Mouse (Mus musculus): Measurements from ENCODE around the gene Tmem150b.

Tmem150b gene

GRCm38 (mm10) chr7:4725169-4725568, at the start of gene Tmem150b:
TSS of gene Tmem150b (minus strand) at chr7:4725249.
- no peak for DNase-seq

DNA sequence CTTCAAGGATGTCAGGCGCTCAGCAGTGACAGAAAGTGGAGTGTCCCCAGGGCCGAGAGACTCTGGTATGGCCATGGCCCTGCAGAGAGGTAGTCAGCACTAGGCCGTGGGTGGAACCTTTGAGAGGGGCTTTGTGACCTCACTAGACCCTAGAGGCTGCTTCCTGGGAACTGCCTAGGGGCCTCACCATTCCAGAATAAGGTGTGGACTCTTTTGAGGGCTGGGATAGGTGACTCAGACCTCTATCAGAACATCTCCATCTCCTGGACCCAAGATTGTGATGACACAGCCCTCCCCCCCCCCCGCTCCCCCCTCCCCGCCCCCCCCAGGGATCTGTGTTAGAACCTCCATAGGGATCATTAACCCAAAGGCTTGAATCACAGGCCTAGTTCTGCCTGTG, 46.2 kb upstream of the Tmem150b start, which contains the start of gene Fam71e2:
Gene Fam71e2 (minus strand): TSS at position 101 of the 400 bp plus-strand sequence.
- no peak for DNase-seq

DNA sequence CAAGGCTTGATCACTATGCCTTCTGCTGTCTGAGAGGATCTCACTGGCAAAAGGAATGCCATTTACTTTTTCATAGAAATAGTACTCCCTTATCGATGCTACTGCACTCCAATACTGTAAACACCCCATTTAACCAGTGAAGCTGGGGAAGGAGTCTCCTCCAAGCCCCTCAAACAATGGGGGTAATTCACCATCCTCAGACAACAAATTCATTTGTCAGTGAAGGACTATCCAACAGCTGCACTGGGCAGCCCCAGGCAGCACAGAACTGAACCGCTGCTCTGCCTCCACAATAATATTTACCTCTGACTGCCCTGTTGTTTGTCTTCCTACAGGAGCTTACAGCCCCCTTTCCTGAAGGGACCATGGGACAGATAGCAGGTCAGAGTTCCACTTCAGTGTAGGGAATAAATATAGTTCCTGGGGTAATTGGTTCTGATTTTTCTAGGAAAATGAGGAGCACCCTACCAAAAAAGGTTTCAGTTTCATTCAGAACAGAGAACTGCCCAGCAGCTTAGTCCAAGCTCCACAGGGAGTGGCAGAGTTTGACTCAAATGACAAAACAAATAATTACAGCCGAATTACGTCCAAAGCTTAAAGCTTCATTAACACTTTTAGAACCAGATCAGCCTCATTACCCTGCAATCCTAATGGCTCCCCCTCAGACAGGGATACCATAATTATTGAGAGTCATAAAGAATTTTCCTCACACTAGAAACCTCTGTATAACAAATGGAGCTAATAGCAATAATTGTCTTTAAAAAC, 40.1 kb upstream of the Tmem150b start:
- no peak for DNase-seq

- DNase-seq = no peak
Measured at GRCm38 (mm10) chr7:4759670-4760069, 34.6 kb upstream of the Tmem150b start.

- DNase-seq = peak; percentile 94
Measured at GRCm38 (mm10) chr7:4752821-4753570, 27.9 kb upstream of the Tmem150b start, which contains the start of gene Cox6b2. TSS of gene Cox6b2 (minus strand) at chr7:4753094.

DNA sequence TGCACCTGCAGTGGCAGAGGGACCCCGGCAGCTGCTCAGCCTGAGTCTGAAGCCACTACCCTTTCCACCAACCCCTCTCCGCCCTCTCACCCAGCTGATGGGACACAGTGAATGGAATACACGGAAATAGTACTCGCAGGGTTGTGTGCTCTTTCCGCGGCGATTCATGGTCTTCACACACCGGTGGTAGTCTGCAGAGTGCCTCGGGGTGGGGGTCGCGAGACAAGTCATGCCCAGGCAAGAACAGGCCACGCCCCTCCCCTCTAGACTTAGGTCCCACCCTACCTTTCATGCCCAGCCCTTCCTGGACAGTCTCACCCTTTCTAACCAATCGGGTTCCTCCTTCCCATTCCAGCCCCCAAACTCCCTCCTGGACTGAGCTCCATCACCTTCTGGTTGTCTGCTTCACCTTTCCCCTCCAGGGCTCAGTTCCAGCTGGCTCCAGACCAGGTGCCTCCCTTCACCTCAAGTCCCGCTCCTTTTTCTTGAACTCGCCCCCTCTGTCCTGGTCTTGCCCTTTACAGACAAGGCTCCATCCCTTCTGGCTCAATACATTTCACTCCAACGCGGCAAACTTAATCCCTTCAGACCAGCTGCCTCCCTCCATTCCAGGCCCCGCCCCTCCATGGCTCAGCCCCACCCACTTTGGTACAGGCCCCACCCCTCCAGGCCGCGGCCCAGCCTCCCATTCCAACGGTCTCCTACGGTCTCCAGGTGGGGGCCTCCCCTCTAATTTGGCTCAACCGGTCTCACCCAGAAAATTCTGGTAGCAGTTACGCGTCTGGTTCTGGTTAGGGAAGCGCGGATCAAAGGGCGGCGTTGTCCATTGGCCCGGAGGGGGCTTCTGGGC, 27.1 kb upstream of the Tmem150b start:
- DNase-seq = peak; percentile 54

DNA sequence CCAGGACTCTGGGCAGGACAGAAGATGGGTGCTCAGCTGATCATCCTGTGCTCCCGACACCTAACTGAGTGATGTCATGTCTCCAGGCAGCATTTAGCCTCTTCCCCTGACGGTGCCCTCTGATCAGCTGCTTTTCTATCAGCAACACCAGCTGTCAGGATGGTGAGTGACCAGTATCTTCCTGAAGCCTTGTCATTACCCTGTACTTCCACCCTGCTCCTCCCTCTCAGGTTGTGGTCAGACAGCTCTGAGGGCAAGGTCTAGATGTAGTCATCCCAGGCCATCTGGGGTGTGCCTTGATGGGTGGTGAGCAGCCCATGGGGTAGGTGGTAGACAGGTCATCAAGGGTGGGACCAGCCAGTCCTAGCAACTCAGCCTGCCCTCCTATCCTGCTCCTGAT, 24.1 kb upstream of the Tmem150b start:
- no peak for DNase-seq

DNA sequence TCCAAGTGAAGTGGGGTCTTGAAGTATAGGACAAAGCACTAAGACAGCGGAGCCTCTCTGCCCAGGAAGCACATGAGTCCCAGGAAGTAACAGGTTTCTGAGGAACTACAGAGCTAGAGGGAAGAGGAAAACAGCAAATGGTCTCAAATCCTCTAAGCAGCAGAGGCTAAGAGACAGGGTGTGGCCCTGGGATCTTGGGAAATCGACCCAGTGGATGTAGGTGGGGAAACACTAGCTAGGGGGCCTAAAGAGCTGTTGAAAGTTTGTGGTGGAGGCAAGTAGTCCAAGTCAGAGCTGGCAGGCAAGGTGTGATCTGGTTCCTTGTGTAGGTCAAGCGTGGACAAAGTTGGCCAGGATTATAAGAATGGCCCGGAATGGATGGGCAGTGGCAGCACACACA, 23.3 kb upstream of the Tmem150b start:
- no peak for DNase-seq

DNA sequence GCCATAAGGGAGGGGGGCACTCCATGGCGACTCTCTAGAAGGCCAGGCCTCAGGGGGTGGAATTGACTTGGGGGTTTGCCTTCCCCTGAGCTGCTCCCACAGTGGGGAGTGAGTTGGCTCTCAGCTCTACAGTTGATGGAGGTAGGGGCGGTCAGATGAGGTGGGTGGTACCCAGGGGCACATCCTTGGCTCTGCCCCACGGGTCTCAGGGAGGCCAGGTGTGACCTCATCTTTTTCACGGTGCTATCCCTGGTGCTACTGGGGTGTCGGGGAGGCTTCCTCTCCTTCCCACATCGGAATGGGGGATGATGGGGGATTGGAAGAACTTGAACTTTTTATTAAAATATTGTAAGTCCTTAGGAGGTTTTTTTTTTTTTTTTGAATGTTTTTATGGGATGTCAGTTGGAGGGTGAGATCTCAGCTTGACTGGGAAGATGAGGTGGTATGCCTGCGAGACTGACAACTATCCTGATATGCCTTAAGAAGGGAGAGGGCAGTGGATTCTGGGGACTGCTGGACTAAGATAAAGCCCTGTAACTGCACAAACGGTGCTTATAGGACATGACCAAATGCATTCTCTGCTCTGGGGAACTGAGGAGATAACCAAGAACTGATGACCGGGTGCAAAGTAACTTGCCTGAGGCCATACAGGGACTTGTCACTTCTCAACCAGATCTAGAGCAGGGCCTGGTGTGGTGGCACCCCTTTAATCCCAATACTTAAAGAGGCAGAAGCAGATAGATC, 22.3 kb upstream of the Tmem150b start:
- DNase-seq = no peak

DNA sequence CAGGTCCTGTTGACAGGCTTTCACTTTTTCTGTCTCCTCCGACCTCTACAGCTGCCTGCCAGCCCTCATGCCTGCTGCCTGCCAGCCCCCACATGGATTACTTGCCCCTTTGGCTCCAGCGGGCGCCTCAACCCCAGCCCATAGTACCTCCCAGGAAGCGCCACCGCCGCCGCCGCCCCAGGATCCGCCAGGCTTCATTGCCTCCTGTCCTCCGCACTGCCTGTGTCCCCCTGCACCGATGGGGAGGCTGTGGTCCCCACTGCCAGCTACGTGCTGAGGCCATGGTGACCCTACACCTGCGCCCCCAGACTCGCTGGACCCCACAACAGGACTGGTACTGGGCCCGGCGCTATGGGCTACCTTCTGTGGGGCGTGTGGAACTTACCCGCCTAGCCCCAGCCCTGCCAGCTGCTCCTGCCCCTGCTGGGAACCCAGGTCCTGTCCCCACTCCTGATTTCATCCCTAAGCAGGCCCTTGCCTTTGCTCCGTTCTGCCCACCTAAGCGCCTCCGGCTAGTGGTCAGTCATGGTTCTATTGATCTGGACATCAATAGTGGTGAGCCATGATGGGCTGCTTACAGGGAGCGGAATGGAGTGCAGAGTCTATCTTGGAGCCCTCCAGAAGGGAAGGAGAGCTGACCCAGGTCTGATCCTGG, 21.4 kb upstream of the Tmem150b start:
- no peak for DNase-seq

DNA sequence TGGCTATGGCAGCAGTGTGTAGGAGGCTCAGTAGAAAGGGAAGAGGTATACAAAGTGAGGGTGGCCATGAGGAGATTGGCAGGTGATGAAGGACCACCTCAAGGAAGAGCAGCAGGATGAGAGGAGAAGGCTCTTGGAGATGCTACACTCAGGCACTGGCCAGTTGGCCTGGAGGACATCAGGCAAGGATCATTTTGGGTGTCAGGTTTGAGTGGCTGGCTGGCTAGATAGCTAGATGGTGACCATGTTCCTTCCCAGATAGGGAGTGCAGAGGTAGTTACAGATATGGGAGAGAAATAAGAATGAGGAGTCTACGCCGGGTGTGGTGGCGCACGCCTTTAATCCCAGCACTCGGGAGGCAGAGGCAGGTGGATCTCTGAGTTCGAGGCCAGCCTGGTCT, 19.8 kb upstream of the Tmem150b start:
- DNase-seq = no peak

DNA sequence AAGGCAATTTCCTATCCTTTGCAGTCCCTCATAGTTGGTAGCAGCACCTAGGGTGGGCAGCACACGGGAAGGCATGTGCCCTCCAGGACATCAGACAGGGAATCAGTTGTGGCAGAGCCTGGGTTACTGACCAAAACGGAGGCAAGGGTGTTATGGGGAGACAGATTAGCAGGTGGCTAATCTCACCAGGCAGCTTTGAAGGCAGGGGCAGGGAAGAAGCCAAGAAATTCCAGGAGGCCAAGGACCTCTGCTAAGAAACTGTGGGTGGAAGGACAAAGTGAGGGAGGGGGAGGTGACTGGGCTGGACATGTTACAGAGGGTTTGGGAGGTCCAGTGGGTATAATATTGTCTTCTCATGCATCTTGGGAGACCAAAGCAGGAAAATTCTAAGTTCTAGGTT, 18.3 kb upstream of the Tmem150b start:
- no peak for DNase-seq

DNA sequence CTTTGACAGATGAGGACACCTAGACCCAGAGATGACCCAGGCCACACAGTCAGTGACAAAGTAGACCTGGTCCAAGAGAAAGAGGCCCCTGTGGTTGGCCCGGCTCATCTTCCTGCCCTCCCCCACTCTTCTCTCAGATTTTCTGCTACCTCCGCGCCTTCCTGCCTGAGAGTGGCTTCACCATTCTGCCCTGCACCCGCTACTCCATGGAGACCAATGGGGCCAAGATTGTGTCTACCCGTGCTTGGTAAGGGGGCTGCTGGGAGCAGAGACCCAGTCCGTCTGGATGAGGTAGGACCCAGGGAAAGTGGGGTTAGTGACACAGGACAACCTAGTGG, 17.4 kb upstream of the Tmem150b start:
- DNase-seq = no peak

GRCm38 (mm10) chr7:4741672-4742481, 16.8 kb upstream of the Tmem150b start:
- DNase-seq = no peak

DNA sequence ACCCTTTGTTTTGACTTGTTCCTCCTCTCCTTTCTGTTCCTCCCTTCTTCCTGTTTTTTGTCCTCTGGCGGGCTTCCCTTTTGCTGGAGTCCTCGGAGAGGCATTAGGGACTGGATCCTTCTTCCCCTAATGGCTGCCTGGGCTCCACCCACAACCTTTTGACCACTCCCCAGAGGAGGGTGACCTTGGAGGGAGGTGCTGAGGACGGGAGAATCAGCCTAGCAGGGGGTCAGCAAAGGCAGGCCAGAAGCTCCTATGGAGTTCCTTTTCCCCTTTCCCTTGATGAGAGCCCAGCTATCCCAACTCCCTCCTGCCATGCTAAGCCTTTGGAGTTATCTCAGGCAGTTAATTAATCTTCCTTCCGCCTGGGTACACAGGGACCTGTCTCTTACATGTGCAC, 16.1 kb upstream of the Tmem150b start:
- DNase-seq = peak; percentile 25

DNA sequence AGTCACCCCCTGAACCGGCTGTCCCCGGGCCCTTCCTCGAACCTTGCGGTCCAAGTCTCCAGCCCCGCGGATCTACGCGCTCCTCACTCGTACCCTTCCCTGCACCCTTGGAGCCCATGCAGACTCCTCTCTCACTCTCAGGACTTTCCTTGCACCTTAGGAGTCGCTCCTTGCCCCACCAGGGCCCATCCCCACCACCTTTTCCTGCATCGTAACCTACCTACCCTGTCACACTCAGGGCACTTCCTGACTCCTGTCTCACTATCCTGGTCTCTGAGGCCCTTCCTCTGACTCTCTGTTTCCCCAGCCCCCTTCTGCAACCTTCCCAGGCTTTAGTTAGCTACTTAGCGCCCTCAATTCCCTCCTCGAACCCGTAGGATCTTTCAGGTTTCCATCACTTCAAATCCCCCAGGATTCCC, 15.3 kb upstream of the Tmem150b start:
- DNase-seq = no peak

GRCm38 (mm10) chr7:4739544-4740275, 14.7 kb upstream of the Tmem150b start, which contains the start of gene Kmt5c:
TSS of gene Kmt5c (plus strand) at chr7:4740115.
- peak; percentile 95 for DNase-seq

DNA sequence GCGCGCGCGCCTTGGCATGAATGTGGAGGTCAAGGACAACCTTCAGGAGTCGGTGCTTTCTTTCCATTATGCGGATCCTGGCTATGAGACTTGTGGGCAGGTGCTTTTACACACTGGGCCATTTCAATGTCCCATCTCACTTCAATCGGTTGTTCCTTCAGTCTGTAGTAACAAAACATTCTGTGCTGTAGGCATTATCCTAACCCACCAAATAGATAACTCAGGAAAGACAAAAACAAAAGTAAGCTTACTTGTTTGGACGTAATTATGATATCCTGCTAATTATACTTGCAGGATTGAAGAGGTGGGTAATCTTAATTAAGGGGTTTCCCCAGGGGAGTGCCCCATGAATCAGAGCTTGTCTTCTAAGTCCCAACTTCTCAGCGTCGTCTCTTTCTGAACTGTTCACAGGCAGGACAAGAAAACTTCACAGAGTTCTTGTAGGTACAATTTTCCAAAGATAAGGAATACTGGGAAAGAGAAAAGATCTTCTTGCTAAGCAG, 14.0 kb upstream of the Tmem150b start:
- DNase-seq = no peak

DNA sequence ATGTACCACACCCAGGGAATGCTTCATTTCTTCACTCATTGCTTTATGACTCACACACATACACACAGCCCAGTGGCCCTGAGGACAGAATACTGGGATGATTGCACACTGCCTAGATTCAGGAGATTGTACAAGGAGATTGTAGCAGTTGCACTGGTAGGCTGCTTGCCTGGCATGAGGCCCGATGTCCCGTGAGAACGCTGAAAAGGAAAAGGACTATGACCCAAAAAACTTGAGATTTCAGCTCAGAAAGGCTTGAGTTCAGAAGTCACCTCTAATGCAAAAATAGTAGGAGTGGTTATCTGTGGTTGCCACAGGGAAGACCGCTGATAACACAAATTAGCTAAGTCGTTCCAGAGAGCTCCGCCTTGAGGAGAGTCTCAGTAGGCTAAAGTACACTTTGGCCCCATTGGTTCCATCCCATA, 7.9 kb upstream of the Tmem150b start:
- DNase-seq = no peak

- DNase-seq = no peak
Measured at GRCm38 (mm10) chr7:4731090-4731489, 6.0 kb upstream of the Tmem150b start.

Measured in thymus, postnatal 14 days (tissue).